Mouse (Mus musculus) CH12.LX (cell line): ENCODE measurements at regions not wholly inside any gene's neighbourhood (a gene's known extent, or its start where the extent isn't known, plus 50 kb on each side); places are given as distances from the start of the nearest gene placed in this dataset.

ENCODE experiments used
- DNase-seq: peaks from one replicate; pipeline ENCODE4 v3.0.0-alpha.2; 2013; ENCODE audit errors: extremely low read depth
- H3K27ac ChIP-seq: 2 replicates; pipeline ENCODE4 v1.5.1; 2012; ENCODE audit warnings: low read depth, mild to moderate bottlenecking, control low read depth, moderate library complexity; ENCODE audit not compliant: insufficient read depth
- H3K27me3 ChIP-seq: replicated peaks from 2 replicates; pipeline ENCODE3; 2012; ENCODE audit warnings: inconsistent platforms
- H3K36me3 ChIP-seq, 2 experiments: replicated peaks in 1 of 2; 2 replicates each; pipeline versions ENCODE3 to v1.6.1; 2012; ENCODE audit warnings: inconsistent platforms in 1 of 2, low read length in 1 of 2, mild to moderate bottlenecking in 1 of 2, mixed read lengths in 1 of 2, moderate library complexity in 1 of 2; ENCODE audit not compliant: control insufficient read depth in 1 of 2, insufficient read depth in 1 of 2
- H3K4me1 ChIP-seq, 2 experiments: 2 replicates each; pipeline ENCODE4 v1.6.1; 2012; ENCODE audit warnings: inconsistent platforms in 1 of 2, moderate library complexity in 1 of 2; ENCODE audit not compliant: insufficient read depth in 2 of 2, control insufficient read depth in 1 of 2
- H3K4me2 ChIP-seq: 2 replicates; pipeline ENCODE4 v1.6.1; 2012; ENCODE audit warnings: low read depth, mild to moderate bottlenecking, control low read depth; ENCODE audit not compliant: poor library complexity, insufficient read depth, severe bottlenecking
- H3K4me3 ChIP-seq, 3 experiments: fragments of 150-350 bp in 1 of 3; sonication (generic) in 1 of 3; replicated peaks in 1 of 3; 2 replicates each; pipeline versions ENCODE3 to v1.5.1; 2011 to 2012; ENCODE audit warnings: low read depth in 2 of 3, low read length in 2 of 3, mild to moderate bottlenecking in 2 of 3, moderate library complexity in 2 of 3, control low read depth in 1 of 3, improper control_type of control experiment in 1 of 3, inconsistent platforms in 1 of 3, mixed read lengths in 1 of 3; ENCODE audit not compliant: poor library complexity in 1 of 3
- H3K79me2 ChIP-seq: replicated peaks from 2 replicates; pipeline ENCODE4 v1.6.1; 2012; ENCODE audit warnings: mild to moderate bottlenecking, moderate library complexity; ENCODE audit not compliant: control insufficient read depth, poor library complexity, insufficient read depth, severe bottlenecking; ENCODE audit errors: extremely low read depth
- H3K9ac ChIP-seq: 2 replicates; pipeline ENCODE4 v1.6.1; 2012; ENCODE audit warnings: low read depth, mild to moderate bottlenecking, control low read depth, moderate library complexity; ENCODE audit not compliant: insufficient read depth
- H3K9me3 ChIP-seq: replicated peaks from 2 replicates; pipeline ENCODE3; 2012; ENCODE audit warnings: low read length, inconsistent platforms, mixed read lengths
- BHLHE40 ChIP-seq: IDR thresholded peaks from 2 replicates; pipeline ENCODE4 v1.6.1; 2011; ENCODE audit warnings: mild to moderate bottlenecking, low read depth, low read length, improper control_type of control experiment
- CHD2 ChIP-seq: IDR thresholded peaks from 2 replicates; pipeline ENCODE4 v1.6.1; 2011; ENCODE audit warnings: low read length, improper control_type of control experiment
- CTCF ChIP-seq, 2 experiments: IDR thresholded peaks in 1 of 2; conservative IDR thresholded peaks in 1 of 2; 2 replicates each; pipeline ENCODE4 v1.5.1; 2011 to 2012; ENCODE audit warnings: low read depth in 2 of 2, low read length in 2 of 2, improper control_type of control experiment in 1 of 2, inconsistent platforms in 1 of 2, mild to moderate bottlenecking in 1 of 2, moderate library complexity in 1 of 2
- E2F4 ChIP-seq: IDR thresholded peaks from 2 replicates; pipeline ENCODE4 v1.6.1; 2011; ENCODE audit warnings: low read depth, low read length, improper control_type of control experiment; ENCODE audit not compliant: insufficient replicate concordance
- ELF1 ChIP-seq: IDR thresholded peaks from 2 replicates; pipeline ENCODE4 v1.6.1; 2014; ENCODE audit warnings: low read depth, mild to moderate bottlenecking, inconsistent platforms, low read length, improper control_type of control experiment
- EP300 ChIP-seq: IDR thresholded peaks from 2 replicates; pipeline ENCODE4 v1.6.1; 2011; ENCODE audit warnings: low read length, improper control_type of control experiment
- ETS1 ChIP-seq: conservative IDR thresholded peaks from 2 replicates; pipeline ENCODE4 v1.6.1; 2012; ENCODE audit warnings: low read depth, mild to moderate bottlenecking, inconsistent platforms, low read length, improper control_type of control experiment, moderate library complexity
- GABPA ChIP-seq: IDR thresholded peaks from 2 replicates; pipeline ENCODE4 v1.6.1; 2012; ENCODE audit warnings: low read depth, low read length, improper control_type of control experiment, inconsistent platforms; ENCODE audit not compliant: insufficient replicate concordance
- HCFC1 ChIP-seq: IDR thresholded peaks from 2 replicates; pipeline ENCODE4 v1.6.1; 2012; ENCODE audit warnings: low read depth, mild to moderate bottlenecking, inconsistent platforms, low read length, improper control_type of control experiment
- IRF4 ChIP-seq: IDR thresholded peaks from 2 replicates; pipeline ENCODE4 v1.6.1; 2014; ENCODE audit warnings: low read depth, mild to moderate bottlenecking, inconsistent platforms, low read length, improper control_type of control experiment
- JUND ChIP-seq: conservative IDR thresholded peaks from 2 replicates; pipeline ENCODE4 v1.6.1; 2011; ENCODE audit warnings: low read depth, low read length, improper control_type of control experiment
- KAT2A ChIP-seq: IDR thresholded peaks from 2 replicates; pipeline ENCODE4 v1.6.1; 2012; ENCODE audit warnings: low read length, improper control_type of control experiment, inconsistent platforms; ENCODE audit not compliant: insufficient replicate concordance
- MAFK ChIP-seq: IDR thresholded peaks from 2 replicates; pipeline ENCODE4 v1.6.1; 2011; ENCODE audit warnings: low read length, improper control_type of control experiment; ENCODE audit not compliant: insufficient replicate concordance
- MAX ChIP-seq: IDR thresholded peaks from 2 replicates; pipeline ENCODE4 v1.6.1; 2011; ENCODE audit warnings: low read length, improper control_type of control experiment
- MAZ ChIP-seq: IDR thresholded peaks from 2 replicates; pipeline ENCODE4 v1.6.1; 2012; ENCODE audit warnings: low read depth, mild to moderate bottlenecking, inconsistent platforms, low read length, improper control_type of control experiment, moderate library complexity
- MEF2A ChIP-seq: IDR thresholded peaks from 2 replicates; pipeline ENCODE4 v1.6.1; 2014; ENCODE audit warnings: low read depth, mild to moderate bottlenecking, inconsistent platforms, low read length, improper control_type of control experiment, borderline replicate concordance
- MYC ChIP-seq: IDR thresholded peaks from 2 replicates; pipeline ENCODE4 v1.6.1; 2011; ENCODE audit warnings: low read depth, mild to moderate bottlenecking, improper control_type of control experiment, low read length
- NELFE ChIP-seq: IDR thresholded peaks from 2 replicates; pipeline ENCODE4 v1.6.1; 2011; ENCODE audit warnings: low read depth, low read length, improper control_type of control experiment
- NRF1 ChIP-seq: IDR thresholded peaks from 2 replicates; pipeline ENCODE4 v1.6.1; 2014; ENCODE audit warnings: low read depth, mild to moderate bottlenecking, inconsistent platforms, low read length, improper control_type of control experiment, moderate library complexity
- PAX5 ChIP-seq: IDR thresholded peaks from 2 replicates; pipeline ENCODE4 v1.6.1; 2012; ENCODE audit warnings: low read length, inconsistent platforms, mixed read lengths
- POLR2A ChIP-seq: IDR thresholded peaks from 2 replicates; pipeline ENCODE4 v1.6.1; 2011; ENCODE audit warnings: low read depth, mild to moderate bottlenecking, improper control_type of control experiment, low read length
- POLR2AphosphoS2 ChIP-seq: IDR thresholded peaks from 2 replicates; pipeline ENCODE4 v1.6.1; 2011; ENCODE audit warnings: low read depth, low read length, improper control_type of control experiment
- RCOR1 ChIP-seq: conservative IDR thresholded peaks from 2 replicates; pipeline ENCODE4 v1.6.1; 2012; ENCODE audit warnings: low read depth, mild to moderate bottlenecking, inconsistent platforms, low read length, improper control_type of control experiment
- SMC3 ChIP-seq: IDR thresholded peaks from 2 replicates; pipeline ENCODE4 v1.6.1; 2011; ENCODE audit warnings: low read depth, low read length, improper control_type of control experiment
- TBP ChIP-seq: conservative IDR thresholded peaks from 2 replicates; pipeline ENCODE4 v1.6.1; 2011; ENCODE audit warnings: low read depth, low read length, improper control_type of control experiment
- TCF12 ChIP-seq: IDR thresholded peaks from 2 replicates; pipeline ENCODE4 v1.6.1; 2014; ENCODE audit warnings: low read depth, mild to moderate bottlenecking, inconsistent platforms, low read length, improper control_type of control experiment
- UBTF ChIP-seq: IDR thresholded peaks from 2 replicates; pipeline ENCODE4 v1.6.1; 2012; ENCODE audit warnings: low read depth, mild to moderate bottlenecking, inconsistent platforms, low read length, improper control_type of control experiment, moderate library complexity
- USF1 ChIP-seq: IDR thresholded peaks from 2 replicates; pipeline ENCODE4 v1.6.1; 2014; ENCODE audit warnings: low read depth, mild to moderate bottlenecking, inconsistent platforms, low read length, improper control_type of control experiment
- USF2 ChIP-seq: conservative IDR thresholded peaks from 2 replicates; pipeline ENCODE4 v1.6.1; 2011; ENCODE audit warnings: low read depth, low read length, improper control_type of control experiment
- ZC3H11A ChIP-seq: IDR thresholded peaks from 2 replicates; pipeline ENCODE4 v1.6.1; 2012; ENCODE audit warnings: low read depth, mild to moderate bottlenecking, inconsistent platforms, low read length, improper control_type of control experiment
- ZKSCAN1 ChIP-seq: IDR thresholded peaks from 2 replicates; pipeline ENCODE4 v1.6.1; 2012; ENCODE audit warnings: low read depth, inconsistent platforms, low read length, improper control_type of control experiment, borderline replicate concordance
- ZMIZ1 ChIP-seq: IDR thresholded peaks from 2 replicates; pipeline ENCODE4 v1.6.1; 2012; ENCODE audit warnings: low read depth, mild to moderate bottlenecking, inconsistent platforms, low read length, improper control_type of control experiment
- ZNF384 ChIP-seq: IDR thresholded peaks from 2 replicates; pipeline ENCODE4 v1.6.1; 2012; ENCODE audit warnings: low read depth, low read length, improper control_type of control experiment, inconsistent platforms
- dilution Hi-C: fragments of 300-500 bp; cut with MboI; formaldehyde crosslinking; loops from 2 replicates; pipeline ENCODE4 v1.14.3; 2020; ENCODE audit warnings: low sequenced_read_pairs; ENCODE audit not compliant: extremely low pct_unique_long_range_greater_than_20kb, extremely low pct_ligation_motif_present
- in situ Hi-C: fragments of 300-500 bp; cut with MboI; formaldehyde crosslinking; loops from 3 replicates; pipeline ENCODE4 v1.14.3; 2019; ENCODE audit warnings: low sequenced_read_pairs, low pct_ligation_motif_present, low pct_unique_long_range_greater_than_20kb, mixed read lengths

- in situ Hi-C loops (no loop called here), dilution Hi-C loops (no loop called here)
- H3K4me1 ChIP-seq, result peaks cover 7 to 48% of the 10 kb centered on the region in 2 experiments
- H3K4me2 ChIP-seq, result no peak overlapping the region
- H3K36me3 ChIP-seq, result no peaks in the 10 kb centered on the region
- H3K79me2 ChIP-seq, result no peaks in the 10 kb centered on the region
- peaks cover 4% of the 10 kb centered on the region for H3K9me3 ChIP-seq
- H3K27ac ChIP-seq, result no peak overlapping the region
- H3K9ac ChIP-seq, result no peak overlapping the region
- DNase-seq, result no peak
- peaks cover 73% of the 10 kb centered on the region for H3K27me3 ChIP-seq
- no peak for TF ChIP-seq MAX
- no peak for TF ChIP-seq MAZ
- TF ChIP-seq E2F4, result no peak
- no peak for TF ChIP-seq RCOR1
- TF ChIP-seq POLR2AphosphoS2, result no peak
- no peak for TF ChIP-seq ZMIZ1
- no peak for TF ChIP-seq PAX5
- TF ChIP-seq ETS1, result no peak
- no peak for TF ChIP-seq UBTF
- TF ChIP-seq POLR2A, result no peak
- no peak for TF ChIP-seq ZNF384
- no peak overlapping the region for H3K4me3 ChIP-seq
Measured at GRCm38 (mm10) chr16:24166496-24166895, 177.8 kb upstream of the Bcl6 start.

DNA sequence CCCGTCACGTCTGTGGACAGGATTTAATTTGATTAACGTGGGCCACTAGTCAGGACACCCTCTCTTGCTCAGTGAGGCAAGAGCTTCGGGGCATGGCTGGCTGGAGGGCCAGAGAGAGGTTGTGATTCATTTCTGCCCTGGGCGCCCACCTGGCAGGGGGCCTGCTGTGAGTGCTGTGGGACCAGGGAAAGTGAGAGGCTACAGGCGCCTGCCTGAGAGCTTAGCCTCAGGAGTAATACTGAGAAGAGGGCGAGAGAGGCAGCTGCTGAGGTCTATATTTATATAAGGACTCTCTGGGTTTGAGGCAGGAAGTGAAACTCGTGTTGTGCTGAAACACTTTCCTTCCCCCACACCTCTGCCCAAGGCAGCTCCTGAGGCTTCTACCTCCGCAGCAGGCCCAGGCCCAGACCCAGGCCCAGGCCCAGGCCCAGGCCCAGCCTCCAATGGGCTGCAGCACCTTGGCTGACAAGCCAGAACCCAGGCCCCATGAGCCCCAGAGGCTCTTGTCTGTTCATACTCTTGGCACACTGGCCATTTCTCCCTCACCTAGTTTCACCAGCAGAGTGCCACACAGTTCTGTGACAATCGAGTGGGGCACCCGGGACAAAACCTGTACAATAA, 176.9 kb upstream of the Bcl6 start:
- dilution Hi-C loops (no loop called here), in situ Hi-C loops (no loop called here)
- peak; percentile 95 for DNase-seq
- peaks cover 7 to 41% of the 10 kb centered on the region in 2 experiments for H3K4me1 ChIP-seq
- no peak overlapping the region for H3K9ac ChIP-seq
- no peak overlapping the region for H3K4me2 ChIP-seq
- no peak overlapping the region for H3K27ac ChIP-seq
- H3K27me3 ChIP-seq, result peaks cover 75% of the 10 kb centered on the region
- no peaks in the 10 kb centered on the region for H3K79me2 ChIP-seq
- H3K36me3 ChIP-seq, result no peaks in the 10 kb centered on the region
- peaks cover 4% of the 10 kb centered on the region for H3K9me3 ChIP-seq
- no peak overlapping the region for H3K4me3 ChIP-seq
- no peak for TF ChIP-seq ZC3H11A
- TF ChIP-seq E2F4, result no peak
- TF ChIP-seq ZKSCAN1, result no peak
- peak; percentile 75; the same call in 1 of the 2 replicates for TF ChIP-seq MYC
- peak; percentile 99 for TF ChIP-seq BHLHE40
- no peak for TF ChIP-seq HCFC1
- TF ChIP-seq USF2, result no peak
- TF ChIP-seq CTCF (conservative IDR thresholded peaks at IDR 0.05 in 1 of 2, IDR thresholded peaks at IDR 0.05 in 1 of 2; ENCODE audit: low read depth in 2 of 2, low read length in 2 of 2), result no peak
- peak; percentile 93 for TF ChIP-seq ETS1
- no peak for TF ChIP-seq POLR2AphosphoS2
- no peak for TF ChIP-seq GABPA
- TF ChIP-seq IRF4, result peak; percentile 97
- peak; percentile 70; the same call in 1 of the 2 replicates for TF ChIP-seq MAX
- TF ChIP-seq PAX5, result no peak
- no peak; the same call in 1 of the 2 replicates for TF ChIP-seq NRF1
- TF ChIP-seq UBTF, result peak; percentile 59; the same call in 1 of the 2 replicates
- peak; percentile 91 for TF ChIP-seq MAFK
- TF ChIP-seq EP300, result peak; percentile 97
- peak; percentile 96 for TF ChIP-seq MEF2A
- peak; percentile 79 for TF ChIP-seq JUND
- peak; percentile 18 for TF ChIP-seq SMC3
- TF ChIP-seq NELFE, result no peak
- peak; percentile 99 for TF ChIP-seq TCF12
- TF ChIP-seq ELF1, result peak; percentile 54
- 0 out of 2 replicates have a peak, but pooled peaks have one; percentile 54 for TF ChIP-seq KAT2A
- TF ChIP-seq TBP, result no peak
- no peak for TF ChIP-seq USF1
- TF ChIP-seq ZNF384, result peak; percentile 80
- TF ChIP-seq CHD2, result peak; percentile 84
